Mouse (Mus musculus): ENCODE data around the gene Plekha3. TPM values are rescaled to one million over a fixed set of nuclear protein-coding genes. Genes with fewer than 3 reads are reported as not detected.

Plekha3 gene
- polyA plus RNA-seq, 1 experiment from 2014 or later = 5.6 TPM

GRCm38 (mm10) chr2:76672134-76672745, 2.8 kb upstream of the Plekha3 start:
- peak; percentile 18 for DNase-seq (ENCODE audit: low spot score)
- Histone ChIP-seq H3K4me2 (ENCODE audit: low read length) (peak overlapping the region; percentile 51), H3K4me1 (ENCODE audit: control insufficient read depth, insufficient read depth, low read length) (peaks cover 18% of the 10 kb centered on the region), H3K27me3 (replicated peaks; ENCODE audit: control insufficient read depth, insufficient read depth, low read length) (no peaks in the 10 kb centered on the region), H3K36me3 (ENCODE audit: control insufficient read depth, insufficient read depth, low read length) (peaks cover under 1% of the 10 kb centered on the region), H3K9ac (ENCODE audit: low read length) (peak overlapping the region; percentile 54), H3K9me3 (replicated peaks; ENCODE audit: control insufficient read depth, low read length) (no peaks in the 10 kb centered on the region), H3K27ac (ENCODE audit: low read depth, low read length) (no peak overlapping the region), H3K4me3 (ENCODE audit: low read depth, low read length) (peak overlapping the region; percentile 32)
- WGBS = 38% methylated on average over 9 of the region's 9 CpGs
- no peak for ATAC-seq

GRCm38 (mm10) chr2:76672966-76673392, 2.1 kb upstream of the Plekha3 start, which contains the start of gene Fkbp7:
TSS of gene Fkbp7 (minus strand) at chr2:76673116.
- Histone ChIP-seq H3K4me1 (ENCODE audit: control insufficient read depth, insufficient read depth, low read length) (peaks cover 18% of the 10 kb centered on the region), H3K4me3 (ENCODE audit: low read depth, low read length) (peak within 1 kb of the TSS; percentile 32), H3K27ac (ENCODE audit: low read depth, low read length) (peak within 1 kb of the TSS; percentile 10; the same call in 1 of the 2 replicates), H3K36me3 (ENCODE audit: control insufficient read depth, insufficient read depth, low read length) (no peaks in the 10 kb centered on the region), H3K9me3 (replicated peaks; ENCODE audit: control insufficient read depth, low read length) (no peaks in the 10 kb centered on the region), H3K4me2 (ENCODE audit: low read length) (peak within 1 kb of the TSS; percentile 51), H3K27me3 (replicated peaks; ENCODE audit: control insufficient read depth, insufficient read depth, low read length) (no peaks in the 10 kb centered on the region), H3K9ac (ENCODE audit: low read length) (peak within 1 kb of the TSS; percentile 54)
- peak; percentile 95 for DNase-seq (ENCODE audit: low spot score)
- WGBS = under 1% methylated on average over 17 of the region's 17 CpGs
- peak; percentile 95 for ATAC-seq

GRCm38 (mm10) chr2:76673472-76674081, 1.5 kb upstream of the Plekha3 start:
- Histone ChIP-seq H3K27me3 (replicated peaks; ENCODE audit: control insufficient read depth, insufficient read depth, low read length) (no peaks in the 10 kb centered on the region), H3K9ac (ENCODE audit: low read length) (peak overlapping the region; percentile 54), H3K27ac (ENCODE audit: low read depth, low read length) (peak overlapping the region; percentile 10; the same call in 1 of the 2 replicates), H3K4me1 (ENCODE audit: control insufficient read depth, insufficient read depth, low read length) (peaks cover 18% of the 10 kb centered on the region), H3K4me2 (ENCODE audit: low read length) (peak overlapping the region; percentile 51), H3K9me3 (replicated peaks; ENCODE audit: control insufficient read depth, low read length) (no peaks in the 10 kb centered on the region), H3K36me3 (ENCODE audit: control insufficient read depth, insufficient read depth, low read length) (no peaks in the 10 kb centered on the region), H3K4me3 (ENCODE audit: low read depth, low read length) (peak overlapping the region; percentile 32)
- WGBS = 39% methylated on average over 7 of the region's 7 CpGs
- DNase-seq (ENCODE audit: low spot score) (peak; percentile 52), ATAC-seq (no peak)

GRCm38 (mm10) chr2:76675451-76675850, 370 bp downstream of the Plekha3 start:
- DNase-seq (ENCODE audit: low spot score) = no peak
- peaks cover 18% of the 10 kb centered on the region for H3K4me1 ChIP-seq (ENCODE audit: control insufficient read depth, insufficient read depth, low read length)
- no peaks in the 10 kb centered on the region for H3K9me3 ChIP-seq (replicated peaks; ENCODE audit: control insufficient read depth, low read length)
- H3K4me2 ChIP-seq (ENCODE audit: low read length) = peak overlapping the region; percentile 71
- peak overlapping the region; percentile 74; the same call in 1 of the 2 replicates for H3K27ac ChIP-seq (ENCODE audit: low read depth, low read length)
- WGBS = under 1% methylated on average over 34 of the region's 44 CpGs
- ATAC-seq = peak; percentile 40
- H3K9ac ChIP-seq (ENCODE audit: low read length) = peak overlapping the region; percentile 91
- peak overlapping the region; percentile 87 for H3K4me3 ChIP-seq (ENCODE audit: low read depth, low read length)
- peaks cover 8% of the 10 kb centered on the region for H3K36me3 ChIP-seq (ENCODE audit: control insufficient read depth, insufficient read depth, low read length)
- H3K27me3 ChIP-seq (replicated peaks; ENCODE audit: control insufficient read depth, insufficient read depth, low read length) = no peaks in the 10 kb centered on the region

GRCm38 (mm10) chr2:76675949-76676348, 868 bp downstream of the Plekha3 start:
- H3K36me3 ChIP-seq (ENCODE audit: control insufficient read depth, insufficient read depth, low read length) = peaks cover 10% of the 10 kb centered on the region
- H3K4me1 ChIP-seq (ENCODE audit: control insufficient read depth, insufficient read depth, low read length) = peaks cover 18% of the 10 kb centered on the region
- DNase-seq (ENCODE audit: low spot score) = peak; percentile 10
- WGBS = 4% methylated on average over 4 of the region's 4 CpGs
- H3K9me3 ChIP-seq (replicated peaks; ENCODE audit: control insufficient read depth, low read length) = no peaks in the 10 kb centered on the region
- H3K27me3 ChIP-seq (replicated peaks; ENCODE audit: control insufficient read depth, insufficient read depth, low read length) = no peaks in the 10 kb centered on the region
- H3K27ac ChIP-seq (ENCODE audit: low read depth, low read length) = no peak overlapping the region
- no peak for ATAC-seq
- peak overlapping the region; percentile 87 for H3K4me3 ChIP-seq (ENCODE audit: low read depth, low read length)
- peak overlapping the region; percentile 91 for H3K9ac ChIP-seq (ENCODE audit: low read length)
- peak overlapping the region; percentile 71 for H3K4me2 ChIP-seq (ENCODE audit: low read length)

- peak overlapping the region; percentile 91 for H3K9ac ChIP-seq (ENCODE audit: low read length)
- no peak for DNase-seq (ENCODE audit: low spot score)
Measured at GRCm38 (mm10) chr2:76676401-76677226, 1.5 kb downstream of the Plekha3 start.

GRCm38 (mm10) chr2:76682301-76682700, 7.2 kb downstream of the Plekha3 start:
- Histone ChIP-seq H3K4me1 (ENCODE audit: control insufficient read depth, insufficient read depth, low read length) (no peaks in the 10 kb centered on the region), H3K27me3 (replicated peaks; ENCODE audit: control insufficient read depth, insufficient read depth, low read length) (no peaks in the 10 kb centered on the region), H3K27ac (ENCODE audit: low read depth, low read length) (no peak overlapping the region), H3K36me3 (ENCODE audit: control insufficient read depth, insufficient read depth, low read length) (peaks cover 57% of the 10 kb centered on the region), H3K4me3 (ENCODE audit: low read depth, low read length) (no peak overlapping the region), H3K9me3 (replicated peaks; ENCODE audit: control insufficient read depth, low read length) (no peaks in the 10 kb centered on the region), H3K4me2 (ENCODE audit: low read length) (no peak overlapping the region), H3K9ac (ENCODE audit: low read length) (no peak overlapping the region)
- no peak for DNase-seq (ENCODE audit: low spot score)
- ATAC-seq = no peak
- WGBS = 90% methylated on average over 8 of the region's 8 CpGs

More at GRCm38 (mm10) chr2:76676401-76677226, 1.5 kb downstream of the Plekha3 start:
- no peak for ATAC-seq
- H3K9me3 ChIP-seq (replicated peaks; ENCODE audit: control insufficient read depth, low read length) = no peaks in the 10 kb centered on the region
- H3K36me3 ChIP-seq (ENCODE audit: control insufficient read depth, insufficient read depth, low read length) = peaks cover 10% of the 10 kb centered on the region
- peak overlapping the region; percentile 71 for H3K4me2 ChIP-seq (ENCODE audit: low read length)
- H3K4me3 ChIP-seq (ENCODE audit: low read depth, low read length) = peak overlapping the region; percentile 87
- WGBS = 52% methylated on average over 13 of the region's 13 CpGs
- 0 out of 2 replicates have a peak overlapping the region, but pooled peaks have one; percentile 5 for H3K27ac ChIP-seq (ENCODE audit: low read depth, low read length)
- no peaks in the 10 kb centered on the region for H3K27me3 ChIP-seq (replicated peaks; ENCODE audit: control insufficient read depth, insufficient read depth, low read length)
- peaks cover 17% of the 10 kb centered on the region for H3K4me1 ChIP-seq (ENCODE audit: control insufficient read depth, insufficient read depth, low read length)

GRCm38 (mm10) chr2:76686986-76687385, 11.9 kb downstream of the Plekha3 start:
- Histone ChIP-seq H3K9me3 (replicated peaks; ENCODE audit: control insufficient read depth, low read length) (no peaks in the 10 kb centered on the region), H3K4me3 (ENCODE audit: low read depth, low read length) (no peak overlapping the region), H3K36me3 (ENCODE audit: control insufficient read depth, insufficient read depth, low read length) (peaks cover 79% of the 10 kb centered on the region), H3K27ac (ENCODE audit: low read depth, low read length) (no peak overlapping the region), H3K4me2 (ENCODE audit: low read length) (no peak overlapping the region), H3K27me3 (replicated peaks; ENCODE audit: control insufficient read depth, insufficient read depth, low read length) (no peaks in the 10 kb centered on the region), H3K4me1 (ENCODE audit: control insufficient read depth, insufficient read depth, low read length) (no peaks in the 10 kb centered on the region), H3K9ac (ENCODE audit: low read length) (no peak overlapping the region)
- DNase-seq (ENCODE audit: low spot score) = no peak
- no peak for ATAC-seq
- WGBS = 97% methylated on average over 3 of the region's 3 CpGs

All from forebrain, embryonic 14.5 days (tissue).